Mouse (Mus musculus) kidney, adult 9 months (tissue): ENCODE measurements at regions not wholly inside any gene's neighbourhood (a gene's known extent, or its start where the extent isn't known, plus 50 kb on each side); places are given as distances from the start of the nearest gene placed in this dataset.
A peak's percentile ranks its signal among the peaks of the same experiment; 100 is the strongest.

Experiments
- DNase-seq: peaks from one replicate; pipeline ENCODE4 v3.0.0; 2022

DNA sequence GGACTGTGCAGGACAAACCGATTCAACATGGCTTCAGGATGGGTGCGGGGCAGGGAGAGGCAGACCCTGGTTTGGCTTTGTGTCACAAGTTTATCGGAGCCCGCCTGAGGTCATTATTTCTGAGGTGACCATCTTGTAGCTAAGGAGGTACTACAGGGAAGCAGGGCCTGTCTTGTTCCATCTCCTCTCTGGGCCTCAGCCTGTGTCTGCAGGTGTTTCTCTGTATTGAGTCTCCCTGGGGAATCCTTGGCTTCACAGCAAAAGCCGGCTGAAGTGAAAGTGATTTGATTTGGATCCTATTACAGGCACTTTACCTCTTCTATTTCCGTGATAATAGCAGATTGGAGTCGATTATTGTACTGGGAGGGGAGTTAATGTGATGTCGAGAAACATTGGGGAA lies 805.7 kb upstream of the Arrdc4 start:
- no peak for DNase-seq

DNA sequence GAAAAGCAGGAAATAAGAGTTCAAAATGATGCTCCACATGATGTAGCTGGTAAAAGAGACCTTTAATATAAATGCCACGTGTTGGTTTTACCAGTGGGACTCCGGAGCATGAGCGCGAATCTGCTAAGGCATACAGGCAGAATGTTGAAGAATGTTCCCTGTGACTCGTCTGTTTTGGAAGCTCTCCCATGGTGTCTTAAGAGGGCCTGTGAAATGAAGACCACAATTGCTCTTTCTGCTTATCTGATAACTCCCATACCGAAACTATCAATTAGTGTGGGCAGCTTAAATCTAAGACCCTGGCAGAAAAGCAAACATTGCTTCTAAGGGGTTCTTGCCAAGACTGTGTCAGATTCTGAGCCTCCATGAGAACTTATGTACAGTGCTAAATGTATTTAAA lies 804.9 kb upstream of the Arrdc4 start:
- no peak for DNase-seq

DNA sequence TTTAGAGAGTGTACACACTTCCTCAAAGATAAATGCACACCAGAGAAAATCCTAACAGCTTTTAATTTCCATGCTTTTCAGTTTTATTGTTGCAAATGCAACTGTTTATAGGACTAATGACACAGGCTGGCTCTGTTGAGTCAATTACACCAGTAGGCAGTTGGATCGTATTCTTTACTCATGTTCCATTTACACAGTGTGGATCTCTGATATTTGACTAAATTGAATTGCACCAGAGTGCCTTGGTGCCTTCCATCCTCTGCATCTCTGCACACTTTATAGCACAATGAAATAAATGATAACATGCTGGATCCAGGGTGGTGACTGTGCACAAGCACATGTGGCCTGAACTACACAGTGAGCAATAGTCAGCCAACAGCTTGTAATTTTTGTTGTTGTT lies 787.0 kb upstream of the Arrdc4 start:
- no peak for DNase-seq

DNA sequence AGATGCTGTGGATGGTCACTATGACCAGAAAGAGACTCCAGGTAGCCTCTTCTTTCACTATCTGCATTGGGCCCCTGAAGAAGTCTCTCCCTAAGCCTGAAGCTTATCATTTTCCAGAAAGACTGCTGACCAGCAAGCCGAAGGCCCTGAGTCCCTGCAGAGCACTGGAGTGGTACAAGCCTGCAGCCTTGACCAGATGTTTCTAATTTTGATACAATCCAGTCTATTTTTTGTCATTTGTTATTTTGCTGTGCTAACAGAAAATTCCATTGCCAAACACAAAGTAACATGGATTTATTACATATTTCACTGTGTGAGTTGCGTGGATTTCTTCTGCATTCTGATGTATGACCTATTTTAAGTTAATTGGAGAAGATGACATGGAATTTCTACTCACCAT lies 764.9 kb upstream of the Arrdc4 start:
- no peak for DNase-seq

DNA sequence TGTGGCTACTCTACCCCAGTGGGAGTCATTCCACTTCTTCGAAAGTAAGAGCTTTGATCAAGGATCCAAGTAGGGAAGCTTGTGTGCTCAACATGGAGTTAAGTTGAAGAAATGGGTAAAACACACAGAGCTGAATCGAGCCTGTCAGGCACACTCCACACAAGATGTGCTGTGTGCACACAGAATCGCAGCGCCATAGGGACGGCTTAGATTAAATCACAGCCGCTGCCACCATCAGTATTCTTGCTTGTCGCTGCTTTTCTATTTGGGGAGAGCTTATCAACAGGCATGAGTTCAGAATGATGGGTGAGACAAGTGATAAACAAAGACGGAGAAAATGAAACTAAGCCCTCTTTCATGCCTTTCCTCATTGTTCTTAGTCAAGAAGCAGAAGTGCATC lies 761.3 kb upstream of the Arrdc4 start:
- no peak for DNase-seq

DNA sequence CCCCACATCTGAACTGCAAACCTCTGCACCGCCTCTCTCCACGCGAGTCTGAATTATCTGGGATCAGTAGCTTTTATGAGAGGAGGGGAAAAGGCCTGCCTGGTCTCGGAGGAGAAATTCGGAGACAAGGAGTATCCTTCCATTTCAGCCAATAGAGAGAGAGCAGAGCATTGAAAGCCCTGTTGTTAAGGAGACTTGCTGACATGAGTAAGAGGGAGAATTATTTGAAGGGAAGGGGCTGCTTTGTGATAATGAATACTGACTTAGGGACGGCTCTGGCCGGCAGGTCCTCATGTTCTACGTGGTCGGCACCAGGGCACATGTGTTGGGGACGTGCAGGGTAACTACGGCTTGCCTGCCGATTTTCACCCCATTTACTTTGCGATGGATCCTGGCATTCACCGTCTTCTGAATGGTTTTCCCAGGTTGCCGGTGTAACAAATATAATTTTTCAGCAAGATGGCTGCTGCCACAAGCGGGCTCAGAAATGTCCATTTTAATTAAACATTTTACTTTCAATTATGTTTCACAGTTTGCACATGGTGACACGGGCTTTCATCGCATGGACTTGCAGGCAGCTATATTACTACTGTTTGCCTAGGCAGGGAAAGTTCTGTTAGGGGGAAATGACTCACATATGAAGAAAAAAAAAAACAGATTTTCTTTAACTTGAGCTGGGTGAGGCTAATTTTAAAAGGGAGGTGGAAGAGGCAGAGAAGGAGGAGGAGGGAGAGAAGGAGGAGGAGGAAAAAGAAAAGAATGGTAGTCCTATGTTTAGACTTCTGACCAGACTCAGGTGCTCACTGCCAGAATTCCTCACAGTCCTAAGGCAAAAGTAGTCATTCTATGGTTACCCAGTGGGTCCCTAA lies 744.3 kb upstream of the Arrdc4 start:
- no peak for DNase-seq

DNA sequence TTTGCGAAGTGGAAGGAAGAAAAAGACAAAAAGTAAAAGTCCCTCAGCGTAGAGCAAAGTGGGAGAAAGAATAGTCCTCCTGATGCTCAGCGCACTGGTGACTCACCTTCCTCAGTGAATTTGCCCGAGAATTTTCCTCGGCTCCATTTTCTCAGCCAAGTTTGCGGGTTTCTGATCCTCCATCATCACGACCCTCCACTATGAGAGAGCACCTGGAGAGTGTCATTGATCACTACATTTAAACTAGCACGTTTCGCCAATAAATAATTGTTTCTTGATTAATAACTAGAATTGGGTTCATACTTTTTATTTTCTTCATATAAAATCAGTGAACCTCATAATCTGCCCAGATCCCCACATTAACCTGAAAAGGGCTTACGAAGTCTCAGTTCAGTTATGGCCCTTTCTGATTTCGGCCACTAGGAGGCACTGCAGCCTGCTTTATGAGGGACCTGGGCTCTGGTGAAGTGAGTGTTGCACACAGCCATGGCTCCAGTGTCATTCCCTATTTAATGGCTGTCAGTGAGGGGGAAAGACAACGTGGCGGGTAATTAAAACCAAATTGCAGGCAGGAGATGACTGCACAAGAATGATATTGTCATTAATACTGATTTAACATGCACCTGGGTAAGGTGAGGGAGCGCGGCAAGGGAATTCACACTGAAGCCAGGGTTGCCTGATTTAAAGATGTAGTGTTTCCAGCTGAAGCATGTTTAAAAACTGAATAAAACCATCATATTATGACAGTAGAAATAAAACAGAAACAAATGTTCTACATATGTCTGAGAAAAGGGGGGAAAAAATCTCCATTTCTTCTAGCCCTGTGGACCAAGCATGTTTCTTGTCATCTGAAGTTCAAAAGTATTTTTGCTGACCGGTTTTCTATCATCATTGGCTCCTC lies 741.8 kb upstream of the Arrdc4 start:
- peak; percentile 80 for DNase-seq

DNA sequence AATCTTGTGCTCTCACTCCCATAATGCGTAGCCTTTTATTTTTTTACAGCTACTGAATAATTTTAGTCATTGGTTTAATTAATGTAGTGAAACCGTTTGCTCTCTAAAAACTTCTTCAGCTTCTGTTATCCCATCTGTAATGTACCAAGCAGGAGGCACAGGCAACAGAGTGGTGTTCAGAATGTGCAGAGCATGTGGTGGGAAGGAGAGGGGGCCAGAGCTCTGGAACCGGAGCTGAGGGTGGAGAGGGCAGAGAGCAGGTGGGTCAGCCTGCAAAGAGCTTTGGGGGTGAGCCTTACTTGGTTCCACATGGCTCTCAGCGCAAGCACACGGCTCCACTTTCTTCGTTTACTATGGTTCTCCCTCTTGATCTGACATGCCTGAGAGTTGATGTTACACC lies 739.6 kb upstream of the Arrdc4 start:
- no peak for DNase-seq

DNA sequence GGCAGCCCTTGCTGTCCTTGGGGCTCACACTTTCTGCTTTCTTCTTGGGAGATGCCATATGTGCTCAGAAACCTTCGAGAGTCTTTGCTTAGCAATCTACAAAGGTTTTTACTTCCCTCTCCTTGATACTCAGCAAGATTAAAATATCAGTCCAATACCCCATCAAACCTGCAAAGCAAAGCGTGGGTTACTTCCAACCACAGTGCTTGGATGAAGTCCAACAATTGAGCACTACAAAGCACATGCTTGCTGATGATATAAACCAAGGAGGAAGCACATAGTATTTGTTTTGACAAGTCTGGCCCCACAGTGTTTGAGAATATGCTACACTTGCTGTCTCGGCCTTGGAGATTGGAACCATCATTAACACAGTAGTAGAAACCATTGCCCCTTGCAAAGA lies 738.1 kb upstream of the Arrdc4 start:
- DNase-seq = no peak

DNA sequence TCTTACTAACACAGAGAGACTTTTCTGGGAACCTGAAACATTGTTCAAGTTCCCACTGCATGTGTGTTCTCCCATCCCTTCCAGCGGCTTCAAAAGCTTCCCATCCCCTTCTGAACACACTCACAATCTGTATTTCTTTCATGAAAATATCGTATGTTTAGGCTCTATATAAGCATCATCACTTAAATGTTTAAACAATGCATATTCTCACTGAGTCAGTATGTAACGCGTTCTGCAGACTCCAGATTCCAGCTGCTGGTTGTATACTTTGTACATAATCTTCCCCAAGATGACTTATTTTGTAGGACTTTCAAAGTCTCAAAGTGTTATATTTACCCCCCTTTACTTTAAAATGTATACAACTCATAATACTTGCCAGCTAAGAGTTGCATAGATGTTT lies 735.5 kb upstream of the Arrdc4 start:
- DNase-seq = no peak
